Mouse (Mus musculus) left cerebral cortex, adult 9 months (tissue): ENCODE results near the gene Bank1.
"Not testable (repeated sequence)": the region's sequence is repeated elsewhere in the genome, so short reads cannot be mapped to it uniquely, and the experiment has no call there.

Experiments
- DNase-seq, 2 experiments: peaks; one replicate each; pipeline ENCODE4 v3.0.0; 2022; ENCODE audit warnings: low spot score in 2 of 2

Gene Bank1

GRCm38 (mm10) chr3:136325783-136326182 lies at the start of gene Bank1:
Bank1 (minus strand) TSS chr3:136326066.
- DNase-seq = peak in 1 of 2 experiments; percentile 21

GRCm38 (mm10) chr3:136369916-136370315 lies 44.0 kb upstream of the Bank1 start:
- DNase-seq = peak in 1 of 2 experiments; percentile 30

GRCm38 (mm10) chr3:136369466-136369865 lies 43.6 kb upstream of the Bank1 start:
- DNase-seq = no peak

GRCm38 (mm10) chr3:136368505-136368999 lies 42.7 kb upstream of the Bank1 start:
- no peak for DNase-seq

- no peak for DNase-seq
These were observed 23.8 kb upstream of the Bank1 start for GRCm38 (mm10) chr3:136349690-136350089.

- DNase-seq = no peak
These were observed 22.7 kb upstream of the Bank1 start for GRCm38 (mm10) chr3:136348611-136349010.

- no peak for DNase-seq
These were observed 21.4 kb upstream of the Bank1 start for GRCm38 (mm10) chr3:136347277-136347676.

DNA sequence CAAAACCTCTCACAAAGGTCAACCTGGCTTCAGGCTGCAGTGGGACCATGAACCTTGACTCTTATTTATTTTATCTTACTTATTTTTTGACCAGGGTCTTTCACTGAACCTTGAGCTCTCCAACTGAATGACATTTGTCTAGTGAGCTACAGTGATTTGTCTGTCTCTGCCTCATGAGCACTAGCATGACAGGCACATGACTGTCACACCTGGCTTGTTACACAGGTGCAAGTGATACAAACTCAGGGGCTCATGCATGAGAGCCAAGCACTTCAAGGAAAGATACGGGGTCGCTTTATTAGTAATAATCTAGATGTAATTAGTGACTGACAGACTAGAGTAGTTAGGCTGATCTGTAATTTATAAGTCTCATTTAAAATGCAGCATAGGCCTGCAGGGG lies 16.0 kb upstream of the Bank1 start:
- no peak for DNase-seq

DNA sequence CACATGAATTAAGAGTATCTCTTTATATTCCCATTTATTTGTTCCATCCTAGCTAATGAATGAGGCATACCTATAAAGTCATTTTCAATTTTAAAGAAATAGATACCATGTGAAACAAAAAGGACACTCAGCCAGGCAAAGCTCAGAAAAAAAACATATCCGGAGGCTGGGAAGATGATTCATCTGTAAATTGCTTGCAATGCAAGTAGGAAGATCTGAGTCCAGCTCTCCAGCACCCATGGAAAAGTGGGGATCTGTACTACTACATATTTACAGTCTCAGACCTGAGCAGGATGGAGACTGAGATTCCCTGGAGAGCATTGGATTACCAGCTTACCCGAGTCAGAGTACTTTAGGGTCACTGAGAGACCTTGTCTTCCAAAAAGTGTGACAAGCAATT lies 14.0 kb upstream of the Bank1 start:
- no peak for DNase-seq

DNA sequence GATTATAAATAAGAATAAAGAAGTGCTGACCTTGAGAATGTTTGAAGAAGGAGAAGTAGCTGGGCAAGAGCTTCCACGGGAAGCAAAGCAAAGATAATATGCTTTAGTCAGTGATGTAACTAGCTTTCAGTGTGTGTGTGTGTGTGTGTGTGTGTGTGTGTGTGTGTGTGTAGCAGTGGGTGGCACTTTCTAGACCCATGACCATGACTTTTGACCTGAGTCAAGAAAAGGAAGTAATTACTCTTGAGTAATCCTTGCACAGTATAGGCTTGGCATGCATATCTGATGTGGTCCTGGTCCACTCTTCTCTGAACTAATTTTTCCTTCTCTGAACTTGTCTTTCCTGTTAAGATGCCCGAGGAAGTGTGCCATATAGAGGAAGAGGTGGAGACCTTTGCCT lies 5.3 kb upstream of the Bank1 start:
- DNase-seq = no peak

GRCm38 (mm10) chr3:136330043-136330442 lies 4.2 kb upstream of the Bank1 start:
- no peak for DNase-seq

- DNase-seq = no peak
These were observed 3.3 kb upstream of the Bank1 start for GRCm38 (mm10) chr3:136329133-136329532.

GRCm38 (mm10) chr3:136324716-136325115 lies 1.1 kb downstream of the Bank1 start:
- not testable (repeated sequence) for DNase-seq

DNA sequence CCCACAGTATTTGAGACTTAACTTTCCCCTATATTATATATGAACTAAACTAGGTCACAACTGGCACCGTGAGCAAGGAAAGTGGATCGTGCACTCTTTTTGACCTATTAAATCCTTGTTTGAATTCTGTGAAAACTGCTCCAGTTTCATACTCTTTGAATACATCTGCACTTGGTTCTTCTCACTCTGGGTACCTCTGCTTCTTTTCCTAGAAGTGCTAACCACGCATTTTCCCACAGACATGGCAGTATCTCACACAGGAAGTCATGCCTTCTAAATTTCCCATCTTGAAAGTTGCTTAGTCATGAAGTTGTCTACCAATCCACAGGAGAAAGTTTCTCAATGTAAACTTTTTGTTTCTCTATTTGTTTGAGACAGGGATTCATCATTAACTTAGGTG lies 3.9 kb downstream of the Bank1 start:
- DNase-seq = no peak

DNA sequence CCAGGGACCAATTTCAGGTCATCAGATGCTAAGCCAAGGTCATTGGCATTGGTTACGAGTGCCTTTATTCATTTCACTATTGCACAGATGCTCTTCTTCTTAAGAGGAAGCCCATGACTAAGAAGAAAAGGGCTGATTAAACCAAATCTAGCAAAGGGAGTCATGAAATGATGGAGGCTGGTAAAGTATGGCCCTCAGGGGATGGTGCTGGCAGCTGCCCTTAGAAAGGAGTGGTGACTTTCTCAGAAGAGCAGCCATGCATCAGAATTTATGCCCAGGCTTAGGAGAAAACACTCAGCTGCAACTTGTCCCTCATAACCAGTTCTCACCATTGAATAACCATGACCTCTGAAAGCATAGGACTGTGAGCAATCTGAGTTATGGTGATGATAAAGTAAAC lies 17.4 kb downstream of the Bank1 start:
- DNase-seq = no peak

GRCm38 (mm10) chr3:136306564-136307158 lies 19.2 kb downstream of the Bank1 start:
- no peak for DNase-seq

DNA sequence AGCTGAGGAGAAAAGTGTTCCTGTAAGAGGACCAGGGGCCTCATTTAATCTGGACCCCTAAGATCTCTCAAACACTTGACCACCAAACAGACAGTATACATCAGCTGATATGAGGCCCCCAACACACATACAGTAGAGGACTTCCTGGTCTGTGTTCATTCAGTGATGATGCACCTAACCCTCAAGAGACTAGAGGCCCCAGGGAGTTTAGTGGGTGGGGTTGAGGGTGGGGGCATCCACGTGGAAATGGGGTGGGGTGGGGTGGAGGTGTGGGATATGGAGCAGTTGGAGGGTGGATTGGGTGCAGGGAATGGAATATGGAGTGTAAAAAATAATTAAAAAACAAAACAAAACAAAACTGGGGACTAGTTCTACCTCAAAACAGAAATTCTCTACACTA lies 23.3 kb downstream of the Bank1 start:
- DNase-seq = no peak

DNA sequence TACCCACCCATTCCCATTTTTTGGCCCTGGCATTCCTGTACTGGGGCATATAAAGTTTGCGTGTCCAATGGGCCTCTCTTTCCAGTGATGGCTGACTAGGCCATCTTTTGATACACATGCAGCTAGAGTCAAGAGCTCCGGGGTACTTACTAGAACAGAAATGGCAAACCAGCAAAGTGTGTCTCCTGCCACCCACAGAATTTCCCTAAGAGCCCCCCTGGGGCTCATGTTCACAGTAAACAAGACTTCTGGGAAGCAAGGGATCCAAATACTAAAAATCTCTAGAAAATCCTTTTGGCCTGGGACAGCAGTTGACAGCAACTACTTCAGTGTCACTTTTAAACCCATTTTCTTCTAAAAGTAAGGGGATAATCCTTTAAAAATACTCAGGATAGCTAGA lies 25.1 kb downstream of the Bank1 start:
- not testable (repeated sequence) for DNase-seq

DNA sequence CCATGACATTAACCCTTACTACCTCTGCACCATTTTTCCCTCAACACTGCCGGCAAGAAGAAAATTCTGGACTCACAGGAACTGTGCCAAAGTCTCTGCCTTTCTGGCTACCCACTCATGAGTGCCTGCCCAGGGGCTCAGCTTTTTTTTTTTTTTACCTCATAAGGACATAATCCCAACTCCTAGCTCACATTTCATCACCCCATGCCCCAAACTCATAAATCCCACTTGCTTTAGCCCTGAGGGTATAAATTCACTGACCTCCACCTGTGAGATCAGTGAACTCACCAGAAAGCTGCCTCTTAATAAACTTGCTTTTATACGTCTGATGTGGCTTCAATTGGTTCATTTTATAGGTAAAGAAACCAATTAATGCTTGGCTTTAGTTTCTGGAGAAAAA lies 28.5 kb downstream of the Bank1 start:
- DNase-seq = no peak

- no peak for DNase-seq
These were observed 30.6 kb downstream of the Bank1 start for GRCm38 (mm10) chr3:136295250-136295649.

DNA sequence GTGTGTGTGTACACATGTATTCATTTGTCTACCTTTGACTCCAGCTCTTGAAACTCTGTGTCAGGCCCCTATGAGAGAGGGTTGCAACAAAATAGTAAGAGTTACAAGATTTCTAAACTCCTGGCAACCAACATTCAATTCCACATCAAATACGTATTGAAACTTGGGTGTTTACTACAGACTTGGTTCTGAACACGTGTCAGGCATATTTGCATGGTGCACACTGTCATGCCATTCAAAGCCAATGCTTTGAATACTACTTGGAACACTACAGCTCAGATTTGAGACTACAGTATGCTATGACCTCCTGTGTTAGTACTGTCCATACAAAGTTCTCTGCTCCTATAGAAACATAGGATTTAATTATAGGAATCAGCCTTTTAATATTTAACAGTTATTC lies 38.0 kb downstream of the Bank1 start:
- no peak for DNase-seq

DNA sequence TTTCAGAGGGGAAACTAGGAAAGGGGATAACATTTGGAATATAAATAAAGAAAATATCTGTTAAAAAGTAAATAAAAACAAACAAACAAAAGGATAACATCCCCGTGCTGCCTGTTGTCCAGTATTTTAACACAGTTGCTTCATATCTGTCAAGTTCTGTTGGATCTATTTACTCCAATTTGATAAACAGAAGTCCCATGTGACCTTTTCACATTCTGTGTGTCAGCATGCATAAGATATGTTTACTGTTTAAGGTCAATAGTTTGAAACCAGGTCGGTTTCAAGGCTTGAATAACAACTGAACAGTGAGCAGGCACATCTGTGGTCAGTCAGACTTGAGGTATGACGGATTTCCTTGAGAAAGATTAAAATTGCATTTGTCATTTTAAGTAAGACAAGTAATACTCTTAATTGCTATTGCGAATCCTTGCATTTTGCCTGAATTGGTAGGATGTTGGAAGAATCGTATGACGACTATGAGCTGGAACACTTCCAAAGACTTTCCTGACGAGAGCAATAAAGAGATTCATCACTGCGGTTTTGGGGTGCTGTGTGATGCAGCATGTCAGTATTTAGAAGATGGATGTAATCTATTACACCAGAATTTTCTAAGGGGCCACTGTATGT lies 60.8 kb downstream of the Bank1 start:
- DNase-seq = no peak

DNA sequence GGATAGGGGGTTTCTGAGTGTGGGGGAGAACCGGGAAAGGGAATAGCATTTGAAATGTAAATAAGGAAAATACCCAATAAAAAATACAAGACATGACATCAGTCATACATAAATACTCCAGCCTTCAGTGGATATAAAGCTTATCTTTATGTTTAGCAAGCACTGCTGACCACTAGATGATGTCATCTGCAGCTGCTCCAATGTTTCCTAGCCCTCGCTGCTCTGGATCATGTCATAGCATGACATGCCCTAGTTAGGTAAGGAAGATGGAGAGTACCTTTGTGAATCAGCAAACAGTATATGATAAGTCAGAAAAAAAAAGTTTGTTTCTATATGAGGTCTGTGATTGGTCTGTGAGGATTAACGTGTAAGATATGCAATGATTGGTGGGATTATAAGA lies 68.1 kb downstream of the Bank1 start:
- no peak for DNase-seq

- DNase-seq = no peak
These were observed 71.2 kb downstream of the Bank1 start for GRCm38 (mm10) chr3:136254713-136255112.
